Mouse (Mus musculus): ENCODE measurements around the gene Stard3. TPM values are rescaled to one million over a fixed set of nuclear protein-coding genes. Genes with fewer than 3 reads are reported as not detected.

The Stard3 gene
- total and polyA plus RNA-seq, 3 experiments = 53.0 to 62.5 TPM; not detected in 1

DNA sequence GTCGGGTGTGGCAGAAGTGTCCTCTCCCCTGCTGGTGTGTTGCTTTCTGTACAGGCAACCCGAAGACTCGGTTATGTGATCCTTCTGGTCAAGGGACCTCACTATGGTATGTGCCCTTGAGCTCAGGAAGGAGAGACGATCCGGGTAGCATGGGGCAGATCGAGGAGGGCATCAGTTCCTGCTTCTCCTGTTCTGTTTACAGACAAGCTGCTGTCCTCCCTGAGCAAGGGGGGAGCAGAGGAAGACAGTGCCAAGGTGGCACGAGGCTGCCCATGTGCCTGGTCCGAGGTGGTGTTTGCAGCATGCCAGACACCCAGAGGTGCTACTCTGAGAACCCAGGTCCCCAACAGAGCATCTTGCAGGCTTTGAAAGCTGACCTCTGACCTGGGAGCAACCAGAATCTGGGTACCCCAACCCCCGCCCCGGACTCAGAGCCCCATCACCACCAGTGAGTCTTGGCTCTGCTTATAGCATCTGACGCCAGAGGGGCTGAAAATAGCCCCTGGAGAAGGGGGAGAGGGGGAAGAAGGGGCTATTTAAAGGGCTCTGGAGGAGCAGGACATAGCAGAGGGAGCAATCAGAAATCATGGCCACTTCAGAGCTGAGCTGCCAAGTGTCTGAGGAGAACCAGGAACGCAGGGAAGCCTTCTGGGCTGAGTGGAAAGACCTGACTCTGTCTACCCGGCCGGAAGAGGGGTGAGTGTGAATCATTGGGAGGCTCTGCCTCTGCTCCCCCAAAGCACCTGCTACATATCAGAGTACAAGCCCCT lies 25.3 kb downstream of the Stard3 start, which contains the start of gene Tcap:
Tcap (plus strand) TSS at position 551 of the 770 bp plus-strand sequence.
- Histone ChIP-seq H3K4me3 (ENCODE audit: control insufficient read depth in 1 of 2, insufficient read depth in 1 of 2, low read depth in 2 of 2, low read length in 2 of 2) (no peak within 1 kb of the TSS), H3K79me2 (ENCODE audit: control insufficient read depth, insufficient read depth, low read length, poor library complexity) (no peaks in the 10 kb centered on the region), H3K27ac (ENCODE audit: control insufficient read depth, low read depth, low read length) (no peak within 1 kb of the TSS), H3K27me3 (ENCODE audit: control insufficient read depth in 1 of 2, insufficient read depth in 2 of 2, low read length in 2 of 2) (no peaks in the 10 kb centered on the region), H3K9me3 (replicated peaks; ENCODE audit: insufficient read depth, low read length) (no peaks in the 10 kb centered on the region), H3K36me3 (ENCODE audit: control insufficient read depth in 1 of 2, insufficient read depth in 2 of 2, low read length in 2 of 2) (no peaks in the 10 kb centered on the region; a peak in 1 of 4 replicates), H3K9ac (ENCODE audit: control insufficient read depth, low read depth, low read length, poor library complexity, severe bottlenecking) (no peak within 1 kb of the TSS), H3K4me1 (ENCODE audit: control insufficient read depth in 1 of 2, insufficient read depth in 2 of 2, low read length in 2 of 2) (no peaks in the 10 kb centered on the region)
- no peak for DNase-seq (ENCODE audit: low read depth, low spot score)
- TF ChIP-seq RAD21 (IDR thresholded peaks at IDR 0.05; ENCODE audit: low read depth, low read length) (no peak), HCFC1 (IDR thresholded peaks at IDR 0.05; ENCODE audit: low read depth, low read length) (no peak), CHD2 (IDR thresholded peaks at IDR 0.05; ENCODE audit: low read length) (no peak), BHLHE40 (IDR thresholded peaks at IDR 0.05; ENCODE audit: borderline replicate concordance, low read depth, low read length) (no peak), ZC3H11A (IDR thresholded peaks at IDR 0.05; ENCODE audit: low read depth, low read length) (no peak), MYC (IDR thresholded peaks at IDR 0.05; ENCODE audit: low read depth, low read length) (no peak), POLR2A (IDR thresholded peaks at IDR 0.05; ENCODE audit: control insufficient read depth in 1 of 2, insufficient read depth in 1 of 2, low read depth in 1 of 2, low read length in 2 of 2, poor library complexity in 1 of 2) (no peak), GABPA (IDR thresholded peaks at IDR 0.05; ENCODE audit: low read depth, low read length) (no peak), CTCF (IDR thresholded peaks at IDR 0.05 in 2 of 3, conservative IDR thresholded peaks at IDR 0.05 in 1 of 3; ENCODE audit: control insufficient read depth in 1 of 3, insufficient read depth in 1 of 3, low read depth in 2 of 3, low read length in 3 of 3, poor library complexity in 1 of 3, severe bottlenecking in 1 of 3) (no peak), NELFE (IDR thresholded peaks at IDR 0.05; ENCODE audit: low read depth, low read length) (no peak), E2F4 (IDR thresholded peaks at IDR 0.05; ENCODE audit: borderline replicate concordance, low read depth, low read length) (no peak), CHD1 (IDR thresholded peaks at IDR 0.05; ENCODE audit: low read depth, low read length) (no peak), SIN3A (IDR thresholded peaks at IDR 0.05; ENCODE audit: low read length) (no peak), SMC3 (IDR thresholded peaks at IDR 0.05; ENCODE audit: low read depth, low read length) (no peak), NRF1 (IDR thresholded peaks at IDR 0.05; ENCODE audit: insufficient read depth, low read depth, low read length, poor library complexity, severe bottlenecking) (no peak), TAL1 (IDR thresholded peaks at IDR 0.05; ENCODE audit: low read length) (no peak), TBP (IDR thresholded peaks at IDR 0.05; ENCODE audit: low read depth, low read length) (no peak), POLR2AphosphoS5 (IDR thresholded peaks at IDR 0.05; ENCODE audit: borderline replicate concordance, low read depth, low read length) (no peak), ELF1 (IDR thresholded peaks at IDR 0.05; ENCODE audit: low read depth, low read length) (no peak), ETS1 (IDR thresholded peaks at IDR 0.05; ENCODE audit: low read depth, low read length) (no peak)

DNA sequence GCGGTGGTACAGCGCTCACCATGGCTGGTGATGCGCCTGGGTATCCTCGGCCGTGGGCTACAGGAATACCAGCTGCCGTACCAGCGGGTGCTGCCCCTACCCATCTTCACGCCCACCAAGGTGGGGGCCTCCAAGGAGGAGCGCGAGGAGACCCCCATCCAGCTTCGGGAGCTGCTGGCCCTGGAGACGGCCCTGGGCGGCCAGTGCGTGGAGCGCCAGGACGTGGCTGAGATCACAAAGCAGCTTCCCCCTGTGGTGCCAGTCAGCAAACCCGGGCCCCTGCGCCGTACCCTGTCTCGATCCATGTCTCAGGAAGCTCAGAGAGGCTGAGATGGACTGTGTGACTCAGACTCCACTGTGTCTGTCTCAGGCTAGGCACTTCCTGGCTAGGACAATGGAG lies 26.0 kb downstream of the Stard3 start:
- Histone ChIP-seq H3K4me3 (ENCODE audit: control insufficient read depth in 1 of 2, insufficient read depth in 1 of 2, low read depth in 2 of 2, low read length in 2 of 2) (no peak overlapping the region), H3K79me2 (ENCODE audit: control insufficient read depth, insufficient read depth, low read length, poor library complexity) (no peaks in the 10 kb centered on the region), H3K27ac (ENCODE audit: control insufficient read depth, low read depth, low read length) (no peak overlapping the region), H3K9ac (ENCODE audit: control insufficient read depth, low read depth, low read length, poor library complexity, severe bottlenecking) (no peak overlapping the region), H3K9me3 (replicated peaks; ENCODE audit: insufficient read depth, low read length) (no peaks in the 10 kb centered on the region), H3K36me3 (ENCODE audit: control insufficient read depth in 1 of 2, insufficient read depth in 2 of 2, low read length in 2 of 2) (no peaks in the 10 kb centered on the region), H3K4me1 (ENCODE audit: control insufficient read depth in 1 of 2, insufficient read depth in 2 of 2, low read length in 2 of 2) (peaks cover 0 to 6% of the 10 kb centered on the region in 2 experiments; a peak in 2 of 4 replicates), H3K27me3 (ENCODE audit: control insufficient read depth in 1 of 2, insufficient read depth in 2 of 2, low read length in 2 of 2) (no peaks in the 10 kb centered on the region)
- no peak for DNase-seq (ENCODE audit: low read depth, low spot score)
- no peak for TF ChIP-seq USF2 (IDR thresholded peaks at IDR 0.05; ENCODE audit: borderline replicate concordance in 1 of 2, insufficient read depth in 1 of 2, low read depth in 1 of 2, low read length in 2 of 2)
